Mouse (Mus musculus): ENCODE results near the gene Trim11.

DNA sequence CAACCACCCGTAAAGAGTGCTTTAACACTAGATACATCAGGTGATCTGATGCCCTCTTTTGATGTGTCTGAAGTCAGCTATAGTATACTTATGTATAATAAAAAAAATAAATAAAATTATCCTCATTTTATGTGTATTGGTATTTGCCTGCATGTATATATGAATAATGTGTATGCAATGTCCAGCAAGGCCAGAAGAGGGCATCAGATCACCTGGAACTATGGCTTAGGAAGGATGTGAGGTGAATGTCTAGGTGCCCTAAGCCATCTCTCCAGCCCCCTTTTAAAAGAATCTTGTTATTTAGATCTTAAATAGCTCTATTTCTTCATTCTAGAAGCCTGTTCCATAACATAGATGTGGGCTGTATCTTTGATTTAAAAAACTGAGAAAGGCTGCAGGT is 10.5 kb upstream of the Trim11 start:
- TF ChIP-seq CTCF (IDR thresholded peaks at IDR 0.05; ENCODE audit: low read depth) (peak; percentile 73), EP300 (IDR thresholded peaks at IDR 0.05; ENCODE audit: low read depth) (no peak)

Measured in heart, postnatal 0 days (tissue).